Mouse (Mus musculus) v-Abl transformed pro-B cells (cell line): ENCODE data around the gene Hist1h3f.

Experiments
- in situ Hi-C, 2 experiments: fragments of 400-800 bp; cut with MboI; formaldehyde crosslinking; loops; one replicate each; pipeline ENCODE4 v1.15.1; 2025; ENCODE audit not compliant: unreplicated experiment in 2 of 2

Hist1h3f gene

DNA sequence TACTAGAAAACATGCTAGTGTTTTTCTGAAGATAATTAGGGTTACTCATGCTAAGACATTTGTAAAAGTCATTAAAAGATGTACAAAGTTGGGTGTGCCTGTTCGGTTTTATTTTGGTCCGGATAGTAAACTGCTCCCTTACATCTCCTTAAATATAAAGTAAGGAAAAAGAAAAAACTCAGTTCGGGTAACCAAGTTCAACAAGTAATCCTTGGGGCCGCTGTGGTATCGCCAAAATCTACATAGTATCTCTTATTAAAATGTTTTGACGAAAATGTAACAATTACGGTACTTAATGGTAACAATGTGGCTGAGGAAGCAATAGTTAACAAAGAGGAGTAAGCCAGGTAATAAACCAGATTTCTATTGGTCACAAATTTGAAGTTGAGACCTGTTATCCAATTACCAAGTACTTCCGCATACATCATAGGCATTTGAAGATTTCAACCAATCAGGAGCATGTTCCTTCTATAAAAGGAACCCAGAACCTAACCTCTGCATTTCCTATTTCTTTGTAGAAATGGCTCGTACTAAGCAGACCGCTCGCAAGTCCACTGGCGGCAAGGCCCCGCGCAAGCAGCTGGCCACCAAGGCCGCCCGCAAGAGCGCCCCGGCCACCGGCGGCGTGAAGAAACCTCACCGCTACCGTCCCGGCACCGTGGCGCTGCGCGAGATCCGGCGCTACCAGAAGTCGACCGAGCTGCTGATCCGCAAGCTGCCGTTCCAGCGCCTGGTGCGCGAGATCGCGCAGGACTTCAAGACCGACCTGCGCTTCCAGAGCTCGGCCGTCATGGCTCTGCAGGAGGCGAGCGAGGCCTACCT lies at the start of gene Hist1h3f:
Hist1h3f (plus strand) TSS at position 88 of the 822 bp plus-strand sequence.
- in situ Hi-C loops: no loop called here

DNA sequence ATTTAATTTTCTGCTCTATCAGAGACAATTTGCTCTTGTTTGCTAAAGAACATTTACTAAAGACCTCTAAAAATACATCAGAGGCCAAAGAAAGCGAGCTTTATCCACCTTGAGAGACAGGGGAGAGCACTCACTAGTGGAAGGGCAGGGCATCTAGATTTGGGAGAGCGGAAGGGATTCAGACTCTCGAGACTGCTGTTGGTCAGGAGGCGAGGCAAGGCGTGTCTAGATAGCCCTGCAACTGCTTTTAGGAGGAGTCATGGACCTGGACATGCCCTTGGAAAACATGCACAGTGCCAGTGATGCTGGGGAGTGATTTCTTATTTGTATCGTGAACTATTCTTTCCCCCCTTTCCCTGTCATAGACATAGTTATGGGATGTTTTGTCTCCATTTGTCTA lies 48.3 kb upstream of the Hist1h3f start:
- in situ Hi-C loops: no loop called here

DNA sequence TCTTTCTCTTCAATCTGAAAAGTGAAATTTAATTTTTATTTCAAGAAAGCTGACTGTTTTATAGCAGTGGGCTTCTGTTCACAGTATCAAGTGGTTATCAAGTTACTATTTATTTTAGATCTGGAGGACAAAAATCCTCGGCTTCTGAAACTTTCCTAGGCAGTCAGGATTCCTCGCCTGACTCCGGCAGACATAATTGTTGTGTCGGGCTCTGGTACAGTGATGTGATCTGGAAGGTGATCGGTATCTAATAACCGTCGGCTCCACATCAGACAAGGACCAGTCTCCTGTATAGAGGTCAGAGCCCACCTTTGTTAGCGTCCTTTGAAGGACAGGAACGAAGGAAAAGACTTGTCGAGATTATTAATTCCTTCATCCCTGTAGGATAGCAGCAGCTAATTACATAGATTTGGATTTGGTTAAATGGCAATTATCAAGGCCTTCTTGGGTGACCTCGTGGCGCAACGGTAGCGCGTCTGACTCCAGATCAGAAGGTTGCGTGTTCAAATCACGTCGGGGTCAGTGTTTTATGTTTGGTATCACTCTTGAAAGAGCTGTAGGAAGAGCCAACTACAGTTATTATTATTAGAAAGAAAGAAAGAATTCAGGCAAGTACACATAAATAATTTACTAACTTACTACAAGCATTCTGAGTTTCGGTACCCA lies 46.1 kb upstream of the Hist1h3f start:
- in situ Hi-C loops: no loop called here

DNA sequence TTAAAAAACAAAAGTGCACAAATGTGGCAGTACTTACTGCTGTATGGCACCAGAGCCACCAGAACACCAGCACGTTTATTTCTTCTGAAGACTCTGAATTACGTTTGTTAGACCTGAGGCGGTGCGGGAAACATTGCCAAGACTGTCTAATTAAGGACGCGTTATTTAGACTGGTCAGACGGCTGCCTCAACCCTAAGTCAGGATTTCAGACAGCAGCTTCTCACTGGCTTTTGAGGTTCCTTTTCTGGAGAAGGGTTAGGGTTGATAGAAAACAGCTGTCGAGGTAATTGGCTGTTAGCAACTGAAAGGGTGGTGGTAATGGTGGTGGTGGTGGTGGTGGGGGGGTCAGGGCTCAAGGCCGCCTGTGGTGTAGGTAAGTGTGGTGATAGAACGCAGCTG lies 45.2 kb upstream of the Hist1h3f start:
- in situ Hi-C loops: no loop called here

DNA sequence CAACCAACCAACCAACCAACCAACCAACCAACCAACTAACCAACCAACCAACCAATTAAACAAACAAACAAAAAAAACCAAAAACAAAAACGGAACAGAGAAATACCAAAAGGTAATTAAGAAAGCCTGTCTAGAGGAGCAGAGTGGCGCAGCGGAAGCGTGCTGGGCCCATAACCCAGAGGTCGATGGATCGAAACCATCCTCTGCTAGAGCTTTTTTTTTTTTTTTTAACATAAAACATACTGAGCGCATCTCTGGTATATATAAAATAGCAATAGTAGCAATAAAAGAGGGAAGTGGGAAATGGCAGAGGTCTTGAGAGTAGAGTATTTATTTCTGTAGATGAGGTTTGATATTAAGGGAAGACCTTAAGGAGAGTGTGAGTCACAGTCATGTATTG lies 43.9 kb upstream of the Hist1h3f start:
- in situ Hi-C loops: no loop called here

DNA sequence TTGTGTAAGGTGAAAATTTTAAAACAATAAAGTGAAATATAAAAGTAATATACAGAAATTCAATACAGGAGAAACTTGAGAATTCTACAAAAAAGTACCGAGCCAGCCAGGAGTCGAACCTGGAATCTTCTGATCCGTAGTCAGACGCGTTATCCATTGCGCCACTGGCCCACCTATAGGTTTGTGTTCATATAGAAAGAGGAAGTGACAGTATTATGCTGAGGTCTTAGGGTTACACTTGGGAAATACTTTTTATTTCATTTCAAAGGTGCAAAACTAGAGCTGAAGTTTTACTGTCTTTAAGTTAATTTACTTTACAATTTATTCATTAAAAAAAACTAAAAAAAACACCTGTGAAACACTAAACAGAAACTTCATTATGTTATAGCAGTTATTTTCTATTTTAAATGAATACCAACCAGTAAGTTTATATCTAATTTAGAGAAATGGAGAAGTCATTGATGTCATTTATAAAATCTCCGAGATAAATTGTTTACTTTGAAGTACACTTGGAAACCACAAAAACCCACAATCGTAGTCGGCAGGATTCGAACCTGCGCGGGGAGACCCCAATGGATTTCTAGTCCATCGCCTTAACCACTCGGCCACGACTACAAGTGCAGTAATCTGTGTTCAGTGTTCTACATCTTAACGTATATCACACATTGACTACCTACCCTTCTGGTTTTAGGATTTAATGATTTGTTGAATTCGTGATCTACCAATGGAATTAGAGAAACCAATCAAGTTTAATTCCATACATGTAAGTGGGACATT lies 43.2 kb upstream of the Hist1h3f start:
- in situ Hi-C loops: no loop called here

DNA sequence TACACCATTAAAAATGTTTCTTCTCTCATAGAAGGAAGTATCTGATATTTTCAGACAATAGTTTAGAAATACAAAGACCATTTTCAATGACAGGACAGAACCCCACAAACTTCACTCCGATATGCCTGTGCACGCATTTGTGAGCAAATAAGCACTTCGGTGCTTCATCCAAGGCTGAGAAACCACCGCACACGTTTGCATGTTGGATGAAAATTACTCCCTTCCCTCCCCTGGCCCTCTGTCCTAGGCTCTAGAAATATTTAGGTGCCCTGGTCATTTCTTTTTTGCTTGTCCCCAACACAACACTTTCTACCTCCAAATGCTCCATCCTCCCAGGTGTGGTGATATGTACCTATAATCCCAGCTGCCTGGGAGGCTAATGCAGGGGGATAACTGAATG lies 42.3 kb upstream of the Hist1h3f start:
- in situ Hi-C loops: no loop called here

DNA sequence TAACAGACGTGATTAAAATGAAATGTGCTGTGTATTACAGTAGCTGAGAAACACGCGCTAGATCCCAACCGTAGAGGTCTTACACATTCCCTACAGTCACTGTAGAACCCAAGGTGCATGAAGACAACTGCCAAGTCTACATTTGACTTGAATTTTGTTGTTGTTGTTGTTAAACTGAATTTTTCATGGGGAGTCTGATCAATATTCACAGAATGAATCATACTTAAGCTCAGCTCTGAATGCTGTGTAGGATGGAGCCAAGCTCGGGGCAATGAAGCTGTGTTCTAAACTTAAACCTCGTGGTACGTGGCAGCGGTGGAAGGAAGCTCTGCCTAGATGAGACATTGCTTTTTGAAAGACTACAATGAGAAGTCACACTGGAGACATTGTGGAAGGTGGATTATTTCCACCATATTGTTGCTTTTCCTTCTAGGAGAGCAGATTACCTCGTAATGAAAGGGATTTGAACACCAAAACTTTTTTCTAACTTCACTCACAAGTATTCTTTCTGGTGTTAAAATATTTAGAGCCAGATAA lies 41.8 kb upstream of the Hist1h3f start:
- in situ Hi-C loops: no loop called here

GRCm38 (mm10) chr13:23502916-23503315 lies 40.9 kb upstream of the Hist1h3f start:
- in situ Hi-C loops: no loop called here

DNA sequence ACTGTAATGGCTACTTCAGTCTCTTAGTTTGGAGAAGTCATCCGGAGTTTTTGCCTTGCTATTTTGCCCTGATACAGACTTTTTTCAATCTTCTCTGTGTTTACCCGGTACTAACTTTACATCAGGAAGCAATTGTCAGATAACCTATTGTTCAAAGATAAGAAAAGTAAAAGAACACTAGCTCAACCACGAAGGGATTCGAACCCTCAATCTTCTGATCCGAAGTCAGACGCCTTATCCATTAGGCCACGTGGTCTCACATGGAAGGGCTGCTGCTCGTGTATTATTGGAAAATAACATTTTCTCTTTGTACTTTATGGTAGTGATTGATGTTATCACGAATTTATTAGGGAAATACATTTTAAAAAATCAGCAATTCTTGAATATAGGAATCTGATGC lies 40.1 kb upstream of the Hist1h3f start:
- in situ Hi-C loops: no loop called here

DNA sequence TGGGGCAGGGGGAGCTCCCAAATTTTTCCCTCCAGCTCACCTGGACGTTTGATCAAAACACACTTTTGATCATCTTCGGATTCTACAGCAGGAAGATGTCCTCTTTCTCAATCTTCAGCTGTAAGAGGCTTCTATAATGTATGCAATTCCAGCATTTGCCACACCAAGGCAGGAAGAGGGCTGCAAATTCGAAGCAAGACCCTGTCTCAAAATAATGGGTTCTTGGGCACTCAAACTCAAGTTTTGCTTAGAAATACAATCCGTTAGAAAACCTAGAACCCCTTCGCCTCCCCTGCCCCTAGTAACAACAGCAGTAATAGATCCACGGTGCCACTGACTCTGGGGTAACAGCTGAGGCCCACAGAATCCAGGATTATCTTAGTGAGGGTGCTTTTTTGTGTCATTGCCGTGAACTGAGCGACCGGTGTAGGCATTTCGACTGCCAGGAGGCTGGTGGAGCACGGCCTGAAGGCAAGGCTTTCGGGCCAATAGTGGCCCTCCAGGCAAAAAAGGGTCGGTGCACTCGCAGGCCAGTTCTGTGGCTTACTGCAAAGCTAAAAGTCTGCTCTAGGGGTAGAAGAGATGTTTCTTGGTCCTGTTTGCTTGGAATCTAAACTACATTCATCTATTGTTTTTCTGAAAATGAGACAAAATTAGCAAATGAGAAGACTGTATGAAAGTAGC lies 38.0 kb upstream of the Hist1h3f start:
- in situ Hi-C loops: no loop called here

GRCm38 (mm10) chr13:23506351-23506750 lies 37.5 kb upstream of the Hist1h3f start:
- in situ Hi-C loops: no loop called here

- in situ Hi-C loops: no loop called here
These were observed 36.9 kb upstream of the Hist1h3f start for GRCm38 (mm10) chr13:23506819-23507515.

GRCm38 (mm10) chr13:23510127-23510526 lies 33.7 kb upstream of the Hist1h3f start:
- in situ Hi-C loops: loop anchor here (10.0 kb wide), 2 partner anchors 1485 to 1655 kb away; no protein-coding TSS in a partner anchor

GRCm38 (mm10) chr13:23513517-23513916 lies 30.3 kb upstream of the Hist1h3f start:
- in situ Hi-C loops: loop anchor here (10.0 kb wide), 2 partner anchors 1489 to 1659 kb away; no protein-coding TSS in a partner anchor

- in situ Hi-C loops: loop anchor here (5.0 to 10.0 kb wide), 7 partner anchors 68 to 1803 kb away; no protein-coding TSS in a partner anchor
These were observed 28.6 kb upstream of the Hist1h3f start for GRCm38 (mm10) chr13:23515281-23515680.

GRCm38 (mm10) chr13:23515826-23516620 lies 27.8 kb upstream of the Hist1h3f start:
- in situ Hi-C loops: loop anchor here (5.0 to 10.0 kb wide), 7 partner anchors 69 to 1804 kb away; no protein-coding TSS in a partner anchor

DNA sequence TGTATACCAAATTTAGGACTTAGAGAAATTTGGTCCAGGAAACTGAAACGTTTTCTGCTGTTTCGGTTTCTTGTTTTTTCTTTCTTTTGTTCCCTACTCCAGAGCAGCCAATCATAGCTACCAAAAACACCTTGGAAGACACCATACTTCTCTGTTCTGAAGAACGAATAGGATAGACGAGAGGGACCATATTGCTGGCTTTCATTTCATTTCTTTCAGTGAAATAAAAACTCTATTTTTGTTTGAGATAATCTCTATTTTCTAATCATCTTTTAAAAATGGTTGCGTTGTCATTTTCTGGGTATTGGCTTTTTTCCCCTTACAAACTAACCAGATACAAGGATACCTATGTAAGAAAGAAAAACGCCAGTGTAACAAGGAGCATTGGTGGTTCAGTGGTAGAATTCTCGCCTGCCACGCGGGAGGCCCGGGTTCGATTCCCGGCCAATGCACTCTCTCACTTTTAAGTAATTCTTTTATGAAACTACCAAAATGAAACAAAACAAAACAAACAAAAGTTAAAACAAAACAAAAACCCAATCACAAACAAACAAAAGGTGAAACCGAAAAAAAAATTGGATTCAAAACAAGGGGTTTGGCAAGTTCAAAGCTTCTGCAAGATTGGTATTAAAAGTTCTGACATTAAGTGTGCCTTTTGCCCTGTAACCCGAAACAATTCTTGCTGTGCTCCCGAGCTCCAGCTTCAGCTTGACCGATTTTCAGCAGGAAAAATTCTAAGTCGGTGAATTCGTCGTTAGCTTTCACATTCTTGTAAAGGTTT lies 26.8 kb upstream of the Hist1h3f start:
- in situ Hi-C loops: loop anchor here (5.0 to 10.0 kb wide), 7 partner anchors 70 to 1805 kb away; no protein-coding TSS in a partner anchor
